Mouse (Mus musculus): ENCODE results near the gene Ticam1. TPM values are rescaled to one million over a fixed set of nuclear protein-coding genes. Genes with fewer than 3 reads are reported as not detected.
A peak's percentile ranks its signal among the peaks of the same experiment; 100 is the strongest.

Ticam1 gene
- polyA plus RNA-seq (2014; fragmentation: Nextera tagmentation; extraction: Ambion mirVana): 2.5 and 3.0 TPM in 2 replicates

GRCm38 (mm10) chr17:56276643-56277566 is at the start of gene Ticam1:
Ticam1 (minus strand) TSS chr17:56276786.
- 10% methylated on average over 17 of the region's 21 CpGs for WGBS
- peak; percentile 90 for ATAC-seq (replicated peaks; ENCODE audit: low FRiP score)
- peaks cover 2% of the 10 kb centered on the region; the same call in 1 of the 2 replicates for H3K4me1 ChIP-seq (replicated peaks; ENCODE audit: control insufficient read depth, insufficient read depth, low read length)

GRCm38 (mm10) chr17:56325450-56326152 is 49.0 kb upstream of the Ticam1 start, which contains the start of gene Kdm4b:
Kdm4b (plus strand) TSS chr17:56326062.
- H3K27me3 ChIP-seq (ENCODE audit: control insufficient read depth, insufficient read depth, low read length): no peaks in the 10 kb centered on the region
- peak within 1 kb of the TSS; percentile 89 for H3K27ac ChIP-seq (ENCODE audit: low read depth, low read length)
- peak within 1 kb of the TSS; percentile 80 for H3K4me2 ChIP-seq (ENCODE audit: low read depth, low read length, severe bottlenecking)
- H3K9me3 ChIP-seq (ENCODE audit: control insufficient read depth, low read length): no peaks in the 10 kb centered on the region
- peaks cover 14% of the 10 kb centered on the region for H3K4me1 ChIP-seq (replicated peaks; ENCODE audit: control insufficient read depth, insufficient read depth, low read length)
- under 1% methylated on average over 55 of the region's 57 CpGs for WGBS
- DNase-seq (ENCODE audit: low spot score) (peak; percentile 100), ATAC-seq (replicated peaks; ENCODE audit: low FRiP score) (peak; percentile 100)
- peak within 1 kb of the TSS; percentile 92 for H3K9ac ChIP-seq (ENCODE audit: low read length)
- H3K4me3 ChIP-seq (ENCODE audit: low read depth, low read length): peak within 1 kb of the TSS; percentile 88
- peaks cover 4% of the 10 kb centered on the region for H3K36me3 ChIP-seq (ENCODE audit: control insufficient read depth, insufficient read depth, low read length)

More at GRCm38 (mm10) chr17:56276643-56277566, at the start of gene Ticam1:
- Histone ChIP-seq H3K27me3 (ENCODE audit: control insufficient read depth, insufficient read depth, low read length) (no peaks in the 10 kb centered on the region), H3K4me3 (ENCODE audit: low read depth, low read length) (peak within 1 kb of the TSS; percentile 42), H3K27ac (ENCODE audit: low read depth, low read length) (peak within 1 kb of the TSS; percentile 66), H3K36me3 (ENCODE audit: control insufficient read depth, insufficient read depth, low read length) (no peaks in the 10 kb centered on the region; the same call in 1 of the 2 replicates), H3K4me2 (ENCODE audit: low read depth, low read length, severe bottlenecking) (peak within 1 kb of the TSS; percentile 71), H3K9ac (ENCODE audit: low read length) (peak within 1 kb of the TSS; percentile 65), H3K9me3 (ENCODE audit: control insufficient read depth, low read length) (no peaks in the 10 kb centered on the region)
- peak; percentile 94 for DNase-seq (ENCODE audit: low spot score)

- no peak for DNase-seq (ENCODE audit: low spot score)
- Histone ChIP-seq H3K27me3 (ENCODE audit: control insufficient read depth, insufficient read depth, low read length) (no peaks in the 10 kb centered on the region), H3K4me3 (ENCODE audit: low read depth, low read length) (no peak overlapping the region), H3K9ac (ENCODE audit: low read length) (no peak overlapping the region), H3K4me2 (ENCODE audit: low read depth, low read length, severe bottlenecking) (no peak overlapping the region), H3K36me3 (ENCODE audit: control insufficient read depth, insufficient read depth, low read length) (peaks cover 4% of the 10 kb centered on the region), H3K27ac (ENCODE audit: low read depth, low read length) (no peak overlapping the region), H3K4me1 (replicated peaks; ENCODE audit: control insufficient read depth, insufficient read depth, low read length) (peaks cover 14% of the 10 kb centered on the region), H3K9me3 (ENCODE audit: control insufficient read depth, low read length) (no peaks in the 10 kb centered on the region)
- no peak for ATAC-seq (replicated peaks; ENCODE audit: low FRiP score)
- WGBS: 75% methylated on average over 3 of the region's 3 CpGs
These were observed 47.8 kb upstream of the Ticam1 start for GRCm38 (mm10) chr17:56324419-56324818.

- no peak for DNase-seq (ENCODE audit: low spot score)
- peaks cover 4% of the 10 kb centered on the region; the same call in 1 of the 2 replicates for H3K36me3 ChIP-seq (ENCODE audit: control insufficient read depth, insufficient read depth, low read length)
- no peak overlapping the region for H3K9ac ChIP-seq (ENCODE audit: low read length)
- peaks cover 17% of the 10 kb centered on the region for H3K4me1 ChIP-seq (replicated peaks; ENCODE audit: control insufficient read depth, insufficient read depth, low read length)
- no peak overlapping the region for H3K4me3 ChIP-seq (ENCODE audit: low read depth, low read length)
- H3K27ac ChIP-seq (ENCODE audit: low read depth, low read length): no peak overlapping the region
- ATAC-seq (replicated peaks; ENCODE audit: low FRiP score): no peak
- WGBS: 89% methylated on average over 15 of the region's 15 CpGs
- no peaks in the 10 kb centered on the region for H3K9me3 ChIP-seq (ENCODE audit: control insufficient read depth, low read length)
- H3K27me3 ChIP-seq (ENCODE audit: control insufficient read depth, insufficient read depth, low read length): no peaks in the 10 kb centered on the region
- H3K4me2 ChIP-seq (ENCODE audit: low read depth, low read length, severe bottlenecking): no peak overlapping the region
These were observed 32.8 kb upstream of the Ticam1 start for GRCm38 (mm10) chr17:56309191-56309945.

- 91% methylated on average over 6 of the region's 6 CpGs for WGBS
- no peaks in the 10 kb centered on the region for H3K27me3 ChIP-seq (ENCODE audit: control insufficient read depth, insufficient read depth, low read length)
- no peak for ATAC-seq (replicated peaks; ENCODE audit: low FRiP score)
- no peak overlapping the region for H3K9ac ChIP-seq (ENCODE audit: low read length)
- H3K9me3 ChIP-seq (ENCODE audit: control insufficient read depth, low read length): no peaks in the 10 kb centered on the region
- H3K36me3 ChIP-seq (ENCODE audit: control insufficient read depth, insufficient read depth, low read length): peaks cover 4% of the 10 kb centered on the region; the same call in 1 of the 2 replicates
- DNase-seq (ENCODE audit: low spot score): no peak
- H3K4me2 ChIP-seq (ENCODE audit: low read depth, low read length, severe bottlenecking): no peak overlapping the region
- H3K27ac ChIP-seq (ENCODE audit: low read depth, low read length): no peak overlapping the region
- no peak overlapping the region for H3K4me3 ChIP-seq (ENCODE audit: low read depth, low read length)
- peaks cover 17% of the 10 kb centered on the region for H3K4me1 ChIP-seq (replicated peaks; ENCODE audit: control insufficient read depth, insufficient read depth, low read length)
These were observed 31.5 kb upstream of the Ticam1 start for GRCm38 (mm10) chr17:56308088-56308487.

DNA sequence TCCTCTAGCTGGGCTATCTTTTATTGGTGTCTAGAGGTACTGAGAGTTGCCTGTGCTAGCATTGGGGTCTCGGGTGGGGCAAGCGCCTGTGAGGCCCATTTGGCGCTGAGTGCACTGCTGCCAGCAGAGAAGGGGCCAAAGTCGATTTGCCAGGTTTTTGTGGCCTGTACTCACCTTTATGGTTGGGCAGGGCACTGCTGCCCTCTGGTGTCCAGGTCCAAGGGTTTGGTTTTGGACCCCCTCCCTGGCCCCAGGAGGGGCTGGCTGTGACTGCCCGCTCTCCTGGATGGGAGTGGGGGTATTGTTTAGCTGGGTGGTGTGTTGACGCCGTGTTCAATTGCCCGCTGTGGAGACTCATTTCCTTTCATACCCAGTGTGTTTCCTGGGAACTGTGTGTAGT is 29.2 kb upstream of the Ticam1 start:
- ATAC-seq (replicated peaks; ENCODE audit: low FRiP score): no peak

GRCm38 (mm10) chr17:56305156-56305555 is 28.6 kb upstream of the Ticam1 start:
- 42% methylated on average over 9 of the region's 9 CpGs for WGBS
- Histone ChIP-seq H3K27ac (ENCODE audit: low read depth, low read length) (no peak overlapping the region), H3K27me3 (ENCODE audit: control insufficient read depth, insufficient read depth, low read length) (no peaks in the 10 kb centered on the region), H3K4me1 (replicated peaks; ENCODE audit: control insufficient read depth, insufficient read depth, low read length) (peaks cover 25% of the 10 kb centered on the region), H3K4me2 (ENCODE audit: low read depth, low read length, severe bottlenecking) (peak overlapping the region; percentile 97), H3K36me3 (ENCODE audit: control insufficient read depth, insufficient read depth, low read length) (peaks cover 4% of the 10 kb centered on the region; the same call in 1 of the 2 replicates), H3K4me3 (ENCODE audit: low read depth, low read length) (peak overlapping the region; percentile 88), H3K9me3 (ENCODE audit: control insufficient read depth, low read length) (no peaks in the 10 kb centered on the region), H3K9ac (ENCODE audit: low read length) (peak overlapping the region; percentile 92)
- DNase-seq (ENCODE audit: low spot score): no peak
- ATAC-seq (replicated peaks; ENCODE audit: low FRiP score): no peak

More for the DNA sequence above, 29.2 kb upstream of the Ticam1 start:
- no peaks in the 10 kb centered on the region for H3K9me3 ChIP-seq (ENCODE audit: control insufficient read depth, low read length)
- peaks cover 25% of the 10 kb centered on the region for H3K4me1 ChIP-seq (replicated peaks; ENCODE audit: control insufficient read depth, insufficient read depth, low read length)
- peak overlapping the region; percentile 97 for H3K4me2 ChIP-seq (ENCODE audit: low read depth, low read length, severe bottlenecking)
- 69% methylated on average over 8 of the region's 8 CpGs for WGBS
- no peaks in the 10 kb centered on the region for H3K27me3 ChIP-seq (ENCODE audit: control insufficient read depth, insufficient read depth, low read length)
- peak overlapping the region; percentile 88 for H3K4me3 ChIP-seq (ENCODE audit: low read depth, low read length)
- H3K27ac ChIP-seq (ENCODE audit: low read depth, low read length): no peak overlapping the region
- peak overlapping the region; percentile 92 for H3K9ac ChIP-seq (ENCODE audit: low read length)
- H3K36me3 ChIP-seq (ENCODE audit: control insufficient read depth, insufficient read depth, low read length): peaks cover 4% of the 10 kb centered on the region; the same call in 1 of the 2 replicates
- no peak for DNase-seq (ENCODE audit: low spot score)

GRCm38 (mm10) chr17:56304718-56305117 is 28.1 kb upstream of the Ticam1 start:
- H3K4me2 ChIP-seq (ENCODE audit: low read depth, low read length, severe bottlenecking): peak overlapping the region; percentile 97
- WGBS: 19% methylated on average over 11 of the region's 11 CpGs
- H3K36me3 ChIP-seq (ENCODE audit: control insufficient read depth, insufficient read depth, low read length): peaks cover 4% of the 10 kb centered on the region; the same call in 1 of the 2 replicates
- H3K4me3 ChIP-seq (ENCODE audit: low read depth, low read length): peak overlapping the region; percentile 88
- DNase-seq (ENCODE audit: low spot score) (no peak), ATAC-seq (replicated peaks; ENCODE audit: low FRiP score) (no peak)
- H3K9me3 ChIP-seq (ENCODE audit: control insufficient read depth, low read length): no peaks in the 10 kb centered on the region
- H3K27ac ChIP-seq (ENCODE audit: low read depth, low read length): no peak overlapping the region
- H3K4me1 ChIP-seq (replicated peaks; ENCODE audit: control insufficient read depth, insufficient read depth, low read length): peaks cover 25% of the 10 kb centered on the region
- H3K9ac ChIP-seq (ENCODE audit: low read length): peak overlapping the region; percentile 92
- H3K27me3 ChIP-seq (ENCODE audit: control insufficient read depth, insufficient read depth, low read length): no peaks in the 10 kb centered on the region
